Mouse (Mus musculus) brain, embryonic 14.5 days (tissue): ENCODE results near the gene Ptgis.

Source experiments
- CTCF ChIP-seq: fragments of 200-500 bp; IDR thresholded peaks from 2 replicates; pipeline ENCODE4 v1.5.1; 2012; ENCODE audit warnings: inconsistent platforms, mild to moderate bottlenecking, moderate library complexity, borderline replicate concordance; ENCODE audit not compliant: insufficient read depth, insufficient read length; ENCODE audit errors: extremely low read depth
- POLR2A ChIP-seq: fragments of 200-500 bp; IDR thresholded peaks from 2 replicates; pipeline ENCODE4 v1.6.1; 2012; ENCODE audit warnings: mild to moderate bottlenecking, inconsistent platforms, borderline replicate concordance; ENCODE audit not compliant: poor library complexity, insufficient read depth, insufficient read length, severe bottlenecking; ENCODE audit errors: extremely low read depth

- TF ChIP-seq CTCF (no peak), POLR2A (no peak)
These were observed 7.4 kb downstream of the Ptgis start for GRCm38 (mm10) chr2:167233009-167233335.
